Mouse (Mus musculus): ENCODE measurements around the gene Dusp6.

Gene Dusp6

DNA sequence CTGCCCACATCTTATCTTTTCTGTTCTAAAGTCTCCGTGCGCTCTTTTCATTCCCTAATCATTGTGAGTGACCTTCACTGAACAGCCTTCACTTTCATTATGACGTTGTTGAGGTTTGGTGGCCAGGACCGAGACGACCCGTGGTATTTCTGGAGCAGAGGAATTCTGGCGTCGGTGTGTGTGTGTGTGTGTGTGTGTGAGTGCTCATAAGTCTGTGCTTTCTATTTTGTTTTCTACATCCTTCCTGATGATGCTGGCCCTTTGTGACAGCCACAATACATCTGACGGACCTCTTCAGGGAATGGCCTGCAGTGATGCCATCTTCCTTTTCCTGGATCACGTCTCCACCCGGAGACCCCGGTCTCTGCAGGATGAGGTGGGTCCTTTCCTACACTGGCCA lies 11.6 kb downstream of the Dusp6 start:
- no peak for DNase-seq (ENCODE audit: low read depth)

DNA sequence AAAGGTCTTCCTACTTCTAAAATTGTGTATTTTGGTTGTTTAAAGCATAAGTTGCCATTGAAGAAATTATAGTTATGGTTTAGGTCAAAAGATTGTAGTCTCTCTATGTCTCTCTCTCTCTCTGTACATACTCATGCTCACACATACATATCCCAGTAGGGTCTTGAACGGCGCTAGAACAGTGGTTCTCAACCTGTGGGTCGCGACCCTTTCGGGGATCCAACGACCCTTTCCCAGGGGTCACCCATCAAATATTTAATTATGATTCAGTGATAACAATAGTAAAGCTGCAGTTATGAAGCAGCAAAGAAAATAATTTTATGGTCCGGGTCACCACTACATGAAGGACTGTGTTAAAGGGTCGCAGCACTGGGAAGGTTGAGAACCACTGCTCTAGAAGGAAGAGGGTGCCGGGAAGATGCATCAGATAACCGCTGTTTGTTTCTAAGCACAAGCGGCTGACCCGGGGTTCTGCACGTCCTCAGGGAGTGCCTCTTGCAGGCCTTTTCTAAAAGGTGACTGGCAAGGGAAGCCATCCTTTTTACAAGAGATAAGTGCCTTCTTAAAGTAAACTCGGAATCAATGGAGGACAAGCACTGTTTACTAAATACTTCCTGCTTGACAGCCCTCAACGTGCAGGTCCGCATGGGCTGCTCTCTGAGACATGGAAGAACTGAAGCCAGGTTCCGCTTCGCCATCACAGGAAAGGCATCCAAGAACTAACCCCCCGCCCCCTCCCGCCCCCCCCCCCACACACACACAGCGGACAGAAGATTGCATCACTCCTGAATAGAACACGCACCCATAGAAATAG lies 16.2 kb downstream of the Dusp6 start:
- DNase-seq (ENCODE audit: low read depth), result no peak

DNA sequence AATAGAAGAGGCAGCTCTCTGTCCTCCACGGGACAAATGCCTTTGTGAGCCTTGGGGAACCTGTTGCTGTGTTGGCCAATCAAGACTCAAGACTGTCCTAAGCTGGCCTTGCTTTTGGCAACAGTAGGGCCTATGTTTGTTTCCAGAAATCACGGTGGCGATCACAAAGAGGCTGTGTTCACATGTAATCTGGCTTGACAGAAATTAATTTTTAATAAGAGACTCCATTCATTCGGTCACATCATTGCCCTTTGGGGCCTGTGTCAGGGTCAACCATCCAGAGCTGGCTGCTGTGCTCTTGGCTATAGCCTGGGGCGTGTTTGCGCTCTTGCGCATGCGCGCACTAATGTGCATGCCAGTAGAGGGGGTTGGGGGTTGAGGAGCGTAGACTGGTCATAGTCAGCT lies 21.0 kb downstream of the Dusp6 start:
- no peak for DNase-seq (ENCODE audit: low read depth)

DNA sequence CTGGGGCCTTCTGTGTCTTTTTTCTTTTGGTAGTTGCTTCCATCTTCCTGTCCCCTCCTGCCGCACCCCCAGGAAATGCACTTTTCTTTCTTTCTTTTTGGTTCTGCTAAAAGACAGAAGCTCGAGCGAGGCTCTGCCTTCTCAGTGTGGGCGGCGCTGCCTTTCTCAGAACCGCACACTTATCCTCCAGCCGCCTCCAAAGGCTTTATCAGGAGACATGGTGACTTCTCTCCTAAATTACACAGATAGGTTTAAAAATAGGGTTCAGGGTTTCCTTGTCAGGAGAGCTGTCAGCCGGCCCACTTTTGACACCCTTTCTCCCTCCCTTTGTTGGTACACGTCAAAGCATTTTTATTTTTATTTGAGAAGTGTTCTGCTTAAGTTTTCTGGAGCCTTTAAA lies 21.9 kb downstream of the Dusp6 start:
- no peak for DNase-seq (ENCODE audit: low read depth)

GRCm38 (mm10) chr10:99285759-99286158 lies 22.7 kb downstream of the Dusp6 start:
- DNase-seq (ENCODE audit: low read depth), result peak; percentile 56

GRCm38 (mm10) chr10:99286213-99286612 lies 23.2 kb downstream of the Dusp6 start:
- no peak for DNase-seq (ENCODE audit: low read depth)

GRCm38 (mm10) chr10:99286787-99287186 lies 23.8 kb downstream of the Dusp6 start:
- DNase-seq (ENCODE audit: low read depth), result no peak

- DNase-seq (ENCODE audit: low read depth), result no peak
These were observed 24.2 kb downstream of the Dusp6 start for GRCm38 (mm10) chr10:99287206-99287605.

GRCm38 (mm10) chr10:99289176-99289575 lies 26.1 kb downstream of the Dusp6 start:
- no peak for DNase-seq (ENCODE audit: low read depth)

GRCm38 (mm10) chr10:99293111-99293640 lies 30.1 kb downstream of the Dusp6 start:
- DNase-seq (ENCODE audit: low read depth), result no peak

DNA sequence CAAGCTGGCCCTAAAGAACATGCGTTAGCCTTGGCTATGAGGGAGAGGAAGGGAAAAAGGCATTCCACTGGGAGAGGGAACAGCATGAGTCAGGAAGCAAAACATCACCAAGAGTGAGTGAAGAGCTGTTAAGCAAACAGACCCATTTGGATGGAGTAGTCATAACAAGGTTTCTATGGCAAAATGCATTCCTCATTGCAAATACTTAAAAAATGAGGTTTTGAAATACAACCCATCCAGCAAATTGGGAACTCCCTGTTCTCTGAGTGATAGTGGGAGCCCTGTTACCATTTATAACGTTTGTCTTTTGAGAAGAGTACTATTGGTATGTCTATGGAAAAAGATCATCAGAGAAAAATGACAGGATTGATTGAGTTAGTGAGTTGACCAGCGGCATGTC lies 34.7 kb downstream of the Dusp6 start:
- peak; percentile 81 for DNase-seq (ENCODE audit: low read depth)

DNA sequence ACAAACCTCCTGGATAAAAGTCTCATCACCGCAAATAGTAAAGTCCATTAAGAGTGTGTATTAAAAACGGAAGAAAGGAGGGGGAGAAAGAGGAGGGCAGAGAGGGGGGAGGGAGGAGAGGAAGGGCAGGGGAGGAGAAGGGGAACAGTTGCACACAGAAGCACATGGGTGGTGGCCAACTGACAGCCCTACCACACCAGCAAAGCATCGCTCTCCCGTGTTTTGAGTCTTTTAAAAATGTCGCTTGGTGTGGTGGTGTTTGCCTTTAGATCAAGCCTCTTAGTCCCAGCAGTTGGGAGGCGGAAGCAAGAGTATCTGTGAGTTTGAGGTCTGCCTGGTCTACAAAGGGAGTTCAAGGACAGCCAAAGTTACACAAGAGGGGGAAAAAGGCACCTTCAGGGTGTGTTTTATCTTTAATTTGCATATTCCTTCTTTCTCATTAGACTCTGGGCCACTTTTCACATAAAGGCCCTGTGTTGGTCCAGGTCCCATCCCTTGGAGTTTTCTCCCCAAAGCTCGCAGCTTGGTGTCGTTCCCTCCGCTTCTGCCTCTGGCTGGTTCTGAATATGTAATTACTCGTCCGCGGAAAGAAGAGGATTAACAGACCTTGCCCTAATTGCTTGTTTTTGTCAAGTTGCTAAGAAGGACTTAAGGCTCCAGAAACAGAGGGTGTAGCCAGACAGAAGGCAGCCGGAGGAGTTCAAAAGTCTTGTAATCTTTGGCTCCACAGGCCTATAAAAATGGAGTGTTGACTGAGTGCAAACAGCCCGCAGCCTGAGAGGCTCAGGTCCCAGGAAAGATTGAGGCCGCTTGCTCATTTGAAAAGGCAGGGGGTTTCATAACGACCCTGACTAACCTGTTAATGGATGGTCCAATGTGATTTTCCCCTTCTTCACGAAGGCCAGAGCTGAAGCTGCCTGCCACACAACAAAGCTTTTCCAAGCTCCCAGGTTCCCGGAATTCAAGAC lies 35.6 kb downstream of the Dusp6 start:
- DNase-seq (ENCODE audit: low read depth), result peak; percentile 10

DNA sequence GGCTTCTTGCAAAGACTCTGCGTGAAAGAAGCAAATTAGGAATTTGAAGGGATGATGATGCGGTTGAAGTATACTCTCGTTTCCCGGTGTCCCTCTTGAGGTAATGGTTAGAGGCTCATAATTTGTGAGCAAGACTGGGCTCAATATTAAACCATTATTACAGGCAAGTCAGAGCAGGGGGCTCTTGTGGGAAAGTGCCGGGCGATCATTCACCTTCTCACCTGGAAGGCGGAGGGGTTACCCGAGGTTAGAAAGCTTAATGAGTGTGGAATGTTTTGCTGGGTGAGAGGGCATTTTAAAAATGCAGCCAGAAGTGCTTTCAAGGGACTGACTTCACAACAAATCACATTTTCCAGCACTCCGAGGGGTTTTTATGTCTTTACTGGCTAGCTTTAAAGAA lies 36.3 kb downstream of the Dusp6 start:
- no peak for DNase-seq (ENCODE audit: low read depth)

- no peak for DNase-seq (ENCODE audit: low read depth)
These were observed 39.0 kb downstream of the Dusp6 start for GRCm38 (mm10) chr10:99302051-99302450.

DNA sequence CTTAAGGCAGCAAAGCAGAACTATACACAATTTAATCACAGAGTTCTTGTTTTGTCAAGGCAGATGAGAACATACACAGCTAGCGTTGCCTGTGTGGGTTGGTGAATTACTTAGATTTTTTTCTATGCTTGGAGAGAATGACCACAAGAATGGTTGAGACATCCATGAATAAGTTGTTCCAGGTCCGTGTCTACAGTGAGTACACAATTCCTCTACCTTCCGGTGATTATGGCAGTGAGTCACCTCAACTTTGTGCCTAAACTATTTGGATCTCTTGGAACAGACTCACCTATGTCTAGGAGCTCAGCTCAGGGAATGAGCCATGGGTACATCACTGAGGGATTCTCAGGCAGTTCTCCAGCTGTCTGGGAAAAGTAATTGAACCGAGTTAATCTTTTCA lies 45.8 kb downstream of the Dusp6 start:
- peak; percentile 58 for DNase-seq (ENCODE audit: low read depth)

GRCm38 (mm10) chr10:99309617-99310016 lies 46.6 kb downstream of the Dusp6 start:
- no peak for DNase-seq (ENCODE audit: low read depth)

- no peak for DNase-seq (ENCODE audit: low read depth)
These were observed 47.2 kb downstream of the Dusp6 start for GRCm38 (mm10) chr10:99310204-99310603.

DNA sequence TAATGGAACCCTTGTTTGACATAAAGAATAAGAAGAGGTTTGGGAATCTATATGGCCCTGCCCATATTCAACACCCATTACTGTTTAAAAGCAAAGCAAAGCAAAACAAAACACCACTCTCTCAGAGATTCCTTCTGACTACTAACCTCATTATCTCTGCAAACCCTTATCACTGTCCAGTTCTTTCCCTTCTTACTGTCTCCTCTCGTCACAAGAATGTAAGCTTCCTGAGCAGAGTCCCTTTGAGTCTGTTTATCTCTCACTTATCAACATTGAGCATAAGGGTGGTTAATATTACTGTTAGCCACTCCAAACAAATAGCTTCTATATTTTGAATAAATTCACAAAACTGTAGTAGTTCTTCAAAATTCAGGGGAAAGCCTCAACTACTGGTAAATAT lies 48.9 kb downstream of the Dusp6 start:
- no peak for DNase-seq (ENCODE audit: low read depth)

- DNase-seq (ENCODE audit: low read depth), result no peak
These were observed 51.3 kb downstream of the Dusp6 start for GRCm38 (mm10) chr10:99314366-99314765.

DNA sequence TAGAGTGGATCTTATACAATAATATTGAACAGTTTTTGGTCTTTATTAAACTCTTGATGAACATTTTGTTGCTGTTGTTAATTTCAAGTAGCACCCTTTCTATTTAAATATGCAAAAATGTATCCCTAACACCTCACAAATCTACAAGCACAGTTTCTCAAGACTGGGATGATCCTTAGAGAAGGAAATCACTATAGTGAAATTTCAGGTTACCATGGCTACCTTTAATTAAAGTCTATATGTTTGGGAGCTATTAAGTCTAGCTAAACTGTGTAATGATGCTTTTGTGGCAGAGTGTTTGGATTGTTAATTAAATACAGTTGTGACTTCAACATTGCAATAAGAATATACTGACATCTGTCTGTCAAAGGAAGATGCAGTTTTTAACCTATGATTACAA lies 54.0 kb downstream of the Dusp6 start:
- no peak for DNase-seq (ENCODE audit: low read depth)
